Mouse (Mus musculus): Measurements from ENCODE around the gene H2afy2.

H2afy2 gene

GRCm38 (mm10) chr10:61784414-61784813 is 467 bp upstream of the H2afy2 start:
- DNase-seq (ENCODE audit: low read depth, low spot score) = no peak

GRCm38 (mm10) chr10:61782799-61783611 is 942 bp downstream of the H2afy2 start:
- peak; percentile 38 for DNase-seq (ENCODE audit: low read depth, low spot score)

- DNase-seq (ENCODE audit: low read depth, low spot score) = no peak
Observed at GRCm38 (mm10) chr10:61781461-61782128, 2.4 kb downstream of the H2afy2 start.

GRCm38 (mm10) chr10:61766806-61767205 is 17.1 kb downstream of the H2afy2 start:
- no peak for DNase-seq (ENCODE audit: low read depth, low spot score)

- no peak for DNase-seq (ENCODE audit: low read depth, low spot score)
Observed at GRCm38 (mm10) chr10:61765558-61765957, 18.4 kb downstream of the H2afy2 start.

- DNase-seq (ENCODE audit: low read depth, low spot score) = no peak
Observed at GRCm38 (mm10) chr10:61764689-61765088, 19.3 kb downstream of the H2afy2 start.

- DNase-seq (ENCODE audit: low read depth, low spot score) = peak; percentile 26
Observed at GRCm38 (mm10) chr10:61759869-61760268, 24.1 kb downstream of the H2afy2 start.

GRCm38 (mm10) chr10:61758904-61759303 is 25.0 kb downstream of the H2afy2 start:
- DNase-seq (ENCODE audit: low read depth, low spot score) = no peak

- no peak for DNase-seq (ENCODE audit: low read depth, low spot score)
Observed at GRCm38 (mm10) chr10:61757022-61757421, 26.9 kb downstream of the H2afy2 start.

GRCm38 (mm10) chr10:61753071-61753470 is 30.9 kb downstream of the H2afy2 start:
- DNase-seq (ENCODE audit: low read depth, low spot score) = no peak

GRCm38 (mm10) chr10:61751534-61752219 is 32.3 kb downstream of the H2afy2 start:
- DNase-seq (ENCODE audit: low read depth, low spot score) = no peak

GRCm38 (mm10) chr10:61750014-61750413 is 33.9 kb downstream of the H2afy2 start:
- DNase-seq (ENCODE audit: low read depth, low spot score) = no peak

- DNase-seq (ENCODE audit: low read depth, low spot score) = no peak
Observed at GRCm38 (mm10) chr10:61747302-61747701, 36.6 kb downstream of the H2afy2 start.

- DNase-seq (ENCODE audit: low read depth, low spot score) = no peak
Observed at GRCm38 (mm10) chr10:61745133-61745532, 38.8 kb downstream of the H2afy2 start.

GRCm38 (mm10) chr10:61742336-61742735 is 41.6 kb downstream of the H2afy2 start:
- DNase-seq (ENCODE audit: low read depth, low spot score) = no peak

GRCm38 (mm10) chr10:61741873-61742272 is 42.1 kb downstream of the H2afy2 start:
- DNase-seq (ENCODE audit: low read depth, low spot score) = no peak

- no peak for DNase-seq (ENCODE audit: low read depth, low spot score)
Observed at GRCm38 (mm10) chr10:61741306-61741705, 42.6 kb downstream of the H2afy2 start.

GRCm38 (mm10) chr10:61738126-61738525 is 45.8 kb downstream of the H2afy2 start:
- DNase-seq (ENCODE audit: low read depth, low spot score) = no peak

- no peak for DNase-seq (ENCODE audit: low read depth, low spot score)
Observed at GRCm38 (mm10) chr10:61737537-61737936, 46.4 kb downstream of the H2afy2 start.

- DNase-seq (ENCODE audit: low read depth, low spot score) = peak; percentile 18
Observed at GRCm38 (mm10) chr10:61736671-61737078, 47.3 kb downstream of the H2afy2 start.

GRCm38 (mm10) chr10:61734377-61734776 is 49.6 kb downstream of the H2afy2 start:
- DNase-seq (ENCODE audit: low read depth, low spot score) = no peak

GRCm38 (mm10) chr10:61730171-61730570 is 53.8 kb downstream of the H2afy2 start:
- no peak for DNase-seq (ENCODE audit: low read depth, low spot score)

Data from telencephalon, adult 2 months (tissue).